Mouse (Mus musculus) E14TG2a.4 (cell line): ENCODE measurements around the gene Scp2.

Experiments
- CTCF ChIP-seq: conservative IDR thresholded peaks from 2 replicates; pipeline ENCODE4 v1.5.1; 2014; ENCODE audit warnings: low read length
- POU5F1 ChIP-seq: IDR thresholded peaks from 2 replicates; pipeline ENCODE4 v1.6.1; 2014; ENCODE audit warnings: low read length, borderline replicate concordance

DNA sequence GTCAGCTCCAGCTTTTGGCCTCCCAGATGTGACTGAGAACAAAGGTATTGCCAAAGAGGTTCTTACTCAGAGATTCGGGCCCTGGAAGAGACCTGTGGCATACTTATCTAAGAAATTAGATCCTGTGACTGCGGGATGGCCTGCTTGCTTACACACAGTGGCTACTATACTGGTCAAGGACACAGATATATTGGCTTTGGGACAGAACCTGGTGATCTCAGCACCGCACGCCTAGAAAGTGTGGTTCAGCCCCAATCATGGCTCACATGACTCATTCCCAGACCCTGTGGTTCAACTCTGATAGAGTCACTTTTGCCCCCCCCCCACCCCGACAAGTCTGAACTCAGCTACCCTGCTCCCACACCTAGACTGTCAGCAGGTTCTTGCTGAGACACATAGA, 7.9 kb downstream of the Scp2 start:
- no peak for TF ChIP-seq CTCF
- no peak for TF ChIP-seq POU5F1
